Mouse (Mus musculus) MN1 (cell line): Measurements from ENCODE around the gene Stard13.

Experiments
- DNase-seq: peaks from one replicate; pipeline ENCODE4 v3.0.0-alpha.2; 2016; ENCODE audit warnings: low spot score

Stard13 gene

GRCm38 (mm10) chr5:151018959-151019358 lies 214.7 kb downstream of the Stard13 start:
- DNase-seq: no peak

- DNase-seq: no peak
Measured at GRCm38 (mm10) chr5:151018450-151018849, 215.2 kb downstream of the Stard13 start.

DNA sequence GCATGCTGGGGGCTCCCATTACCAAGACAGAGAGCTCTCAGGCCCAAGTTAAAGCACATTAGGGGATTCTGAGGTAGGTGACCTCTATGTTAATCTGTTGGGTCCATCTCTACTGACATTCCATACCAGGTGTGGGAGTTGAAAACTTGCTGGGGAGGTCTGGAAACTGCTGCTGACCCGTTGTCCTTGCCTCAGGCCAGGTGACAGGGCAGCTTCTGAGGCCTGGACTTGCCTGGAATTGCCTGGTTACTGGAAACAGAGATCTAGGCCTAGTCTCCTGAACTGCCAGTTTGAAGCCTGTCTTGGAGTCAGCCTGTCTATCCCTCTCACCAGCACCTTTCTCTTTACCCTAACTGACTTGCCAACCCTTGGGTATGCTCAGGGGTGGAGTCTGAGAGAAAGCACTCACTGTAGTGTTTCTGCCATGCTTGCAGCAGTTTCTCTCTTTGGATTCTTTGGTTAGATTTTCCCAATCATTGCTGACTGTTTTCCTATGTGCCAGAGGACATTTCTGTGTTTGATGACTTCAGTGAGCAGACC lies 229.3 kb downstream of the Stard13 start:
- DNase-seq: no peak

- DNase-seq: no peak
Measured at GRCm38 (mm10) chr5:151002051-151002450, 231.6 kb downstream of the Stard13 start.

GRCm38 (mm10) chr5:151001111-151001510 lies 232.5 kb downstream of the Stard13 start:
- no peak for DNase-seq

GRCm38 (mm10) chr5:150996586-150996985 lies 237.1 kb downstream of the Stard13 start:
- peak; percentile 47 for DNase-seq

DNA sequence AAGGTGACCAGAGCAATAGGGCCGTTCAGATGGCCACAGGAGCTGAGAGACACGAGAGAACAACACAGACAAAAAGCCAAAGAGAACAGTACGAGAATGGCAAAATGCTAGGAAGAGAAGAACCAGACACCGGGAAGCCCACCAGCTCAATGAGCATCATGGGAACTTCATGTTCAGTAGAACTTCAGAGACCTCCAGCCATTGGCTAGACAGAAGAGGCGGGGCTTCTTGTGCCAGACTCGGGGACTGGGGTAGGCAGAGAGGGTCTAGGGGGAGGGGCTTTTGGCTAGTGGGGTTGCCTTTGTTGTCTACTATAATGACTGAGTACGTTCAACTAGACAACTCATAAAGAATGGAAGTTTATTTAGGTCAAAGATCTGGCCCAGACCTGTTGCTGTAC lies 239.5 kb downstream of the Stard13 start:
- no peak for DNase-seq
